Mouse (Mus musculus) kidney, embryonic 14.5 days (tissue): ENCODE results near the gene Lyrm9. TPM values are rescaled to one million over a fixed set of nuclear protein-coding genes. Genes with fewer than 3 reads are reported as not detected.
"Not testable (repeated sequence)": the region's sequence is repeated elsewhere in the genome, so short reads cannot be mapped to it uniquely, and the experiment has no call there.

Experiments
- ATAC-seq: fragments of 200-750 bp; cut with Nextera tagmentation; 2 replicates; pipeline ENCODE4 v1.8.0; 2017; ENCODE audit warnings: moderate number of reproducible peaks, mild to moderate bottlenecking, moderate TSS enrichment, moderate library complexity; ENCODE audit not compliant: low FRiP score, low TSS enrichment
- H3K27ac ChIP-seq: fragments of 300-500 bp; sonication (generic); 2 replicates; pipeline ENCODE4 v1.5.1; 2014; ENCODE audit warnings: low read depth, mild to moderate bottlenecking, low read length, moderate library complexity, mixed read lengths
- H3K27me3 ChIP-seq: fragments of 300-500 bp; sonication (generic); 2 replicates; pipeline ENCODE4 v1.6.1; 2014; ENCODE audit warnings: mild to moderate bottlenecking, low read length; ENCODE audit not compliant: control insufficient read depth, insufficient read depth
- H3K36me3 ChIP-seq: fragments of 300-500 bp; sonication (generic); 2 replicates; pipeline ENCODE4 v1.6.1; 2014; ENCODE audit warnings: low read length, mixed read lengths; ENCODE audit not compliant: control insufficient read depth, insufficient read depth
- H3K4me1 ChIP-seq: fragments of 300-500 bp; sonication (generic); 2 replicates; pipeline ENCODE4 v1.6.1; 2014; ENCODE audit warnings: low read length, mixed read lengths; ENCODE audit not compliant: control insufficient read depth, insufficient read depth
- H3K4me2 ChIP-seq: fragments of 300-500 bp; sonication (generic); replicated peaks from 2 replicates; pipeline ENCODE4 v1.6.1; 2014; ENCODE audit warnings: low read depth, mild to moderate bottlenecking, low read length
- H3K4me3 ChIP-seq: fragments of 300-500 bp; sonication (generic); 2 replicates; pipeline ENCODE4 v1.5.1; 2014; ENCODE audit warnings: mild to moderate bottlenecking, low read length
- H3K9ac ChIP-seq: fragments of 300-500 bp; sonication (generic); 2 replicates; pipeline ENCODE4 v1.6.1; 2014; ENCODE audit warnings: low read depth, mild to moderate bottlenecking, low read length, moderate library complexity
- H3K9me3 ChIP-seq: fragments of 300-500 bp; sonication (generic); 2 replicates; pipeline ENCODE4 v1.6.1; 2016; ENCODE audit warnings: low read length; ENCODE audit not compliant: control insufficient read depth
- WGBS: fragments of 180-500 bp; shearing (Covaris S2); extraction: QIAGEN DNeasy Blood & Tissue Kit; methylation state at CpG from one replicate; pipeline ENCODE4 v1.1.7; 2014; 5-methylcytosine and 5-hydroxymethylcytosine counted together
- polyA plus RNA-seq: library from polyadenylated mRNA; unstranded; fragments of >200 nt; fragmentation: Nextera tagmentation; extraction: Ambion mirVana; gene quantifications from 2 replicates; pipeline ENCODE4 v1.2.1, GENCODE M21; 2014

Gene Lyrm9
- polyA plus RNA-seq, 1 experiment from 2014 or later: 25.5 TPM

- Histone ChIP-seq H3K4me3 (no peak overlapping the region), H3K27me3 (no peaks in the 10 kb centered on the region), H3K4me2 (no peak overlapping the region), H3K27ac (no peak overlapping the region), H3K4me1 (no peaks in the 10 kb centered on the region), H3K36me3 (no peaks in the 10 kb centered on the region), H3K9me3 (no peaks in the 10 kb centered on the region), H3K9ac (no peak overlapping the region)
- 14% methylated on average over 7 of the region's 7 CpGs for WGBS
- ATAC-seq: no peak
Measured at GRCm38 (mm10) chr11:78856310-78856709, 29.9 kb downstream of the Lyrm9 start.

DNA sequence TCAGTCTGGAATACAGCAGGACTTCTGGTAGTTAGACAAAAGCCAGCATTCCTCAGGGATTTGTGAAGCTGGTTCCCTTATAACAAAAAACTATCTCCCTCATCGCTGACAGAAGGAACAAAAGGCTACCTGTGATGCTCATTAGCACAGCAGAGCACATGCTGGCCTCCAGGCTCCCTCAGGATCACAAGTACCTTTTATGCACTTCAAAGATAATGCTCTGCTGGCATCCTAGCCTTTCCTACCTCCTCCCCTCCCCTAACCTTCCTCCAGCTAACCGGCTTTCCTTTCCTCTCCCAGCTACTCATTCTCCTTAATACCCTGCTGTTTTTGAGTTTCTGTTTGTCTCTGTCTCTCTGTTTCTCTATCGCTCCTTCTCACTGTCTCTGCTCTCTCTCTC is 31.2 kb downstream of the Lyrm9 start:
- H3K4me1 ChIP-seq: no peaks in the 10 kb centered on the region
- no peak for ATAC-seq
- no peaks in the 10 kb centered on the region for H3K27me3 ChIP-seq
- no peak overlapping the region for H3K27ac ChIP-seq
- H3K36me3 ChIP-seq: no peaks in the 10 kb centered on the region
- H3K9ac ChIP-seq: no peak overlapping the region
- H3K4me2 ChIP-seq: no peak overlapping the region
- no peak overlapping the region for H3K4me3 ChIP-seq
- 19% methylated on average over 3 of the region's 3 CpGs for WGBS
- no peaks in the 10 kb centered on the region for H3K9me3 ChIP-seq

DNA sequence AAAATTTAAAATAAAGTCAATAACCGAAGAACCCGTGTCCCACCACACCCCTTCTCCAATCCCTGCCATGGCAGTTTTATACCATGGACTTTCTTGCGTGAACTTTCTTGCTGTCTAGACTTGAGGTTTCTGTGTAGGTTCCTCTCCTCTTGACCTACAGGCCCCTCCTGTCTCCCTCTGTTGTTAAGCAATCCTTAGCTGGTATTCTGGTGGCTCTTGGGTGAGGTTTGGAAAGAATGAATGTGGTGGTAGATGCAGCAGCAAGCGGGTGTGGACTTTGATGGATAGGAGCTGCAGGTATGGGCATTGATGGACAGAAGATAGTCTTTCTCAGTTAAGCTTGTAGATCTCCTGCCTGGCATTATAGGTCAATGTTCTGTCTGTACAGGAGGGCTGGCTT is 37.5 kb downstream of the Lyrm9 start:
- Histone ChIP-seq H3K4me3 (no peak overlapping the region), H3K4me1 (no peaks in the 10 kb centered on the region), H3K4me2 (no peak overlapping the region), H3K27me3 (no peaks in the 10 kb centered on the region), H3K9ac (no peak overlapping the region), H3K9me3 (no peaks in the 10 kb centered on the region), H3K27ac (no peak overlapping the region), H3K36me3 (no peaks in the 10 kb centered on the region)
- ATAC-seq: no peak
- 95% methylated on average over 4 of the region's 4 CpGs for WGBS

DNA sequence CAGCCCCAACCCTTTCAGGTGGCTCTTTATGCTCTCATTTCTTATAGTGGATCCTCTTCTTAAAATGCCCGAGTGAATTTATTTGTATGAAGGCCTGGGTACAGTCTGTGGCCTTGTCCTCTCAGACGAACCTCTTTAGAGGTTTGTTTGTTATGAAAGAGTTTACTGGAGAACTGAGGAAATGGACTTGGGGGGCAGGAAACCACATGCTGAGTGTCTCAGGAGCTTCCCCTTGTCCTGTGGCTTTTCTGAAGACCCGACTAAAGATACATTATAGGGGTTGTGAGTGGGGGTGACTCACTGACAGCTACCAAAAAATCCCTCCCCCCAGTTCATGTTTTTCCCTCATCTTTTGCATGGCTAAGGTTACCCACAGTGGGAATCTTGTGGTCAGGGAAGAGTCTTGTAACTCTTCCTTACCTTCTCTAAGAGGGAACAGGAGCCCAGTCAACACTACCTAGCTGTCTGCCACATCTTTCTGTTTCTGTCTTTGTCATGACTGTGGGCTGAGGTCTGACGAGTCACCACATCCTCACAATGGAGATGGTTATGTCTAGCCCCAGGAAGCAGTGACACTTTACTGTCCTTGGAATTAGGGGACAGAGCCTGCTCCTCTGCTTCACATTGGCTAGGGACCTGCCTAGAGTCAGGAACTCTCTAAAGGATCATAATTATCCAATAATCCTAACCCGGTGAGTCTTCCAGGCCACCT is 38.3 kb downstream of the Lyrm9 start:
- H3K9ac ChIP-seq: no peak overlapping the region
- H3K27me3 ChIP-seq: no peaks in the 10 kb centered on the region
- no peak overlapping the region for H3K4me2 ChIP-seq
- no peak for ATAC-seq
- no peak overlapping the region for H3K27ac ChIP-seq
- no peaks in the 10 kb centered on the region for H3K9me3 ChIP-seq
- 73% methylated on average over 5 of the region's 5 CpGs for WGBS
- H3K4me3 ChIP-seq: no peak overlapping the region
- H3K36me3 ChIP-seq: no peaks in the 10 kb centered on the region
- no peaks in the 10 kb centered on the region for H3K4me1 ChIP-seq

DNA sequence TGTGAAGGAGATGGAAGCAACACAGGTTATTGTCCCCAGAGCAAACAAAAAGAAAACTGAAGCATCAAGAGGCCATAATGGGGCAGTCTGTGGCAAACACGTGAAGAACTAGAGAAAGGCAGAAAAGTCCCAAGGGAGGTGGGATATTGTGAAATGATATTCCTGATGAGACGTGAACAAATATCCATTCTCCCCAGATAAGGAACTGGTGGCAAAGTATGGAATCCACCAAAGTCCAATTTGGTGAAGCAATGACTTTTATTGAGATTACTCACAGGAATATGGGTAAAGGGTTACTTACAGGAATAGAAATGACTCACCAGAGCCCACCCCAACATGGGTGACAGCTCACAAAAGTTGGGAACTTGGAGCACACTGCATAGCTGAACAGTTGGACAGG is 38.9 kb downstream of the Lyrm9 start:
- H3K4me2 ChIP-seq: no peak overlapping the region
- no peaks in the 10 kb centered on the region for H3K9me3 ChIP-seq
- no peaks in the 10 kb centered on the region for H3K27me3 ChIP-seq
- H3K4me3 ChIP-seq: no peak overlapping the region
- ATAC-seq: no peak
- no peak overlapping the region for H3K27ac ChIP-seq
- 81% methylated on average over 2 of the region's 2 CpGs for WGBS
- no peak overlapping the region for H3K9ac ChIP-seq
- H3K4me1 ChIP-seq: no peaks in the 10 kb centered on the region
- H3K36me3 ChIP-seq: no peaks in the 10 kb centered on the region

GRCm38 (mm10) chr11:78866486-78866885 is 40.1 kb downstream of the Lyrm9 start:
- 75% methylated on average over 3 of the region's 3 CpGs for WGBS
- no peak for ATAC-seq
- no peak overlapping the region for H3K9ac ChIP-seq
- H3K27me3 ChIP-seq: no peaks in the 10 kb centered on the region
- no peaks in the 10 kb centered on the region for H3K4me1 ChIP-seq
- no peak overlapping the region for H3K4me2 ChIP-seq
- H3K4me3 ChIP-seq: no peak overlapping the region
- no peaks in the 10 kb centered on the region for H3K36me3 ChIP-seq
- no peak overlapping the region for H3K27ac ChIP-seq
- H3K9me3 ChIP-seq: no peaks in the 10 kb centered on the region

DNA sequence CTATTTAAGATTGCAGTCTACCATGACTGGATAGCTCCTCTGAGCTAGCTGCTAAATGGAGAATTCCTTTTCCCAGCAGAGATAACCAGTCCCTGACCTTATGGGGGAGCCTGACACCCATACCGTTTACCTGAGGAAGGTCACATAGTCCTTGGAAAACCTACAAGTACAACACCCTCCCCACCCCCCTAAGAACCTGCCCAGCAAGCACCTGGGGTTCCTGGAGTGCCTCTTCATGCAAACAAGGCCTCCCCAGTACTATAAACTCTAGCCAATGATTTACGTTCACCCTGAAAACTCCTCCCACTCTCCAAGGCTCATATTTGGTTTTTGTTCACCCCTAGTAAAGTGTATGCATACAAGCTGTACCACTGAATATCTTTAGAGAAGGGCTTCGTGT is 41.3 kb downstream of the Lyrm9 start:
- Histone ChIP-seq H3K4me2 (no peak overlapping the region), H3K9ac (no peak overlapping the region), H3K36me3 (no peaks in the 10 kb centered on the region), H3K4me3 (no peak overlapping the region), H3K4me1 (no peaks in the 10 kb centered on the region), H3K27ac (no peak overlapping the region), H3K27me3 (no peaks in the 10 kb centered on the region), H3K9me3 (no peaks in the 10 kb centered on the region)
- 60% methylated on average over 3 of the region's 3 CpGs for WGBS
- no peak for ATAC-seq

- not testable (repeated sequence) for H3K27ac ChIP-seq, H3K4me3 ChIP-seq, H3K27me3 ChIP-seq, H3K36me3 ChIP-seq, H3K4me1 ChIP-seq, H3K9me3 ChIP-seq, ATAC-seq, H3K9ac ChIP-seq, H3K4me2 ChIP-seq
- WGBS: 97% methylated on average over 8 of the region's 8 CpGs
Measured at GRCm38 (mm10) chr11:78869205-78869604, 42.8 kb downstream of the Lyrm9 start.

GRCm38 (mm10) chr11:78870891-78871290 is 44.5 kb downstream of the Lyrm9 start:
- ATAC-seq: no peak
- 83% methylated on average over 4 of the region's 4 CpGs for WGBS
- Histone ChIP-seq H3K4me2 (no peak overlapping the region), H3K27me3 (no peaks in the 10 kb centered on the region), H3K36me3 (no peaks in the 10 kb centered on the region), H3K27ac (no peak overlapping the region), H3K4me3 (no peak overlapping the region), H3K9ac (no peak overlapping the region), H3K9me3 (no peaks in the 10 kb centered on the region), H3K4me1 (no peaks in the 10 kb centered on the region)
